Mouse (Mus musculus): ENCODE data around the gene Enpep.

DNA sequence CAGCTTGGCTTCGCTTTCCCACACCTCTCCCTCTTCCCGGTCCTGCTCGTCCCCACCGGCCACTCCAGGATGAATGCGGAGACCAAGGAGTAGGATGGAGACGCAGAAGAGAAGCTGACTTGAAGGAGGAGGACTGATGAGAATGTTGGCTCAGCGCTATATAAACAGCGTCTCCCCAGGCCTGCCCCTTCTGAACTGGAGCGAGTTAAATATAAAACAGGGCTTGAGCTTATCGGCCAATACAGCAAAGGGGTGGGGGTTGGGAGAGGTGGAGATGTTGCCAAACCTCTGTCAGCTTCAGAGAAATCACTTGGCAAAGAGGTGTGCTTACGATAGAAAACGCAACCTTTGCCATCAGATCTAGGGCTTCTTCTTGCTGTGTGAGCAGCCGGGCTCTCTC is at the start of gene Enpep:
- no peak for TF ChIP-seq POLR2A (IDR thresholded peaks at IDR 0.05; ENCODE audit: borderline replicate concordance, low read depth, low read length)
- no peak for TF ChIP-seq CTCF (IDR thresholded peaks at IDR 0.05; ENCODE audit: low read depth, low read length)
